ENCODE assay signal across 10 mouse cellular contexts in the genomic region with DNA sequence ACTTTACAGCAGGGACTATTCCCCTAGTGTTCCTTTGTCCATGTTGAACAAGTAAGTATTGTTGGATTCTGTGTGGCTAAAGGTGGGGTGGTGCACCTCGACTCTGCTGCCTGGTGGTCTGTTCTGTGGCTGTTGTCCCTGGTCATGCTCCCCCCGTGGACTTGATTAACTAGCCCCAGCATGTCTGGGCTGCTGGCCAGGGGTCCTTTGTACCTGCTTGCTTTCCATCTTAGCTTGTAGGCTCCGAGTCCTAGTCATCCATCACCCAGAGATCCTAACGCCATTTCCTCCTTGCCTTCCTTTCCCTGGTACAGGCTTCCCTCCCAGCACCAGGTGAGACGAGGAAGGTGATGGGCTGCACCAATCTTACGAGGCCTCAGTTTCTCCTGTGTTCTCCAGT. TPM values are rescaled to one million over a fixed set of nuclear protein-coding genes. Genes with fewer than 3 reads are reported as not detected.
A peak's percentile ranks its signal among the peaks of the same experiment; 100 is the strongest.
DNase-seq lines count a peak whose midpoint lies in the region; ATAC-seq and TF ChIP-seq lines count a peak whose summit lies in the region.
"Had no signal": no experiment of that assay in that cellular context is flagged by ENCODE, and none has a peak within 500 bp of the region (broad histone marks: within the 10 kb centered on the region; RNA-seq: fewer than 3 reads in every experiment).

No protein-coding gene starts in this region.

- peaks cover 15% of the 10 kb centered on the region for H3K4me1 ChIP-seq in forebrain, embryonic 12.5 days
- H3K4me1 ChIP-seq in forebrain, embryonic 11.5 days (replicated peaks; ENCODE audit: control insufficient read depth, insufficient read depth, low read length), result no peaks in the 10 kb centered on the region
- H3K4me1 ChIP-seq in lung, adult 2 months (ENCODE audit: control insufficient read depth, insufficient read depth, low read length), result peaks cover 2% of the 10 kb centered on the region
- H3K4me1 ChIP-seq in intestine, embryonic 15.5 days (replicated peaks), result peaks cover 8% of the 10 kb centered on the region
- peaks cover 34% of the 10 kb centered on the region for H3K4me1 ChIP-seq in neural tube, embryonic 15.5 days

- no peak for TF ChIP-seq POLR2A in lung, adult 2 months (IDR thresholded peaks at IDR 0.05; ENCODE audit: borderline replicate concordance, extremely low read depth, low read depth, low read length)

- ATAC-seq in forebrain, embryonic 12.5 days (ENCODE audit: low FRiP score), result no peak
- ATAC-seq in forebrain, embryonic 11.5 days (replicated peaks; ENCODE audit: low FRiP score), result no peak
- ATAC-seq in intestine, embryonic 15.5 days, result no peak
- no peak for ATAC-seq in neural tube, embryonic 15.5 days (ENCODE audit: low FRiP score)
- ATAC-seq: inflammation-experienced regulatory T-cells, adult 6 months had no signal

- DNase-seq in forebrain, embryonic 11.5 days (ENCODE audit: low spot score), result no peak
- no peak for DNase-seq in lung, adult 2 months
- no peak for DNase-seq in lung, postnatal 10 days
- DNase-seq in right cerebral cortex, postnatal 10 days (ENCODE audit: low spot score in 2 of 2), result no peak
- no peak for DNase-seq in cerebellum, adult 18-20 months

- H3K36me3 ChIP-seq in forebrain, embryonic 12.5 days (replicated peaks), result no peaks in the 10 kb centered on the region
- no peaks in the 10 kb centered on the region for H3K36me3 ChIP-seq in forebrain, embryonic 11.5 days (ENCODE audit: control insufficient read depth, insufficient read depth, low read length)
- no peaks in the 10 kb centered on the region for H3K36me3 ChIP-seq in intestine, embryonic 15.5 days
- no peaks in the 10 kb centered on the region for H3K36me3 ChIP-seq in neural tube, embryonic 15.5 days

- H3K4me3 ChIP-seq in forebrain, embryonic 12.5 days (replicated peaks), result no peak overlapping the region
- no peak overlapping the region for H3K4me3 ChIP-seq in forebrain, embryonic 11.5 days (ENCODE audit: low read depth, low read length)
- H3K4me3 ChIP-seq in lung, adult 2 months (replicated peaks; ENCODE audit: extremely low read depth, low read depth, low read length), result peak overlapping the region; percentile 14
- peak overlapping the region; percentile 67; the same call in 1 of the 2 replicates for H3K4me3 ChIP-seq in intestine, embryonic 15.5 days (replicated peaks)
- peak overlapping the region; percentile 57 for H3K4me3 ChIP-seq in neural tube, embryonic 15.5 days (replicated peaks)

- H3K9me3 ChIP-seq in forebrain, embryonic 12.5 days, result no peaks in the 10 kb centered on the region
- no peaks in the 10 kb centered on the region for H3K9me3 ChIP-seq in forebrain, embryonic 11.5 days (ENCODE audit: control insufficient read depth, low read length)
- H3K9me3 ChIP-seq in intestine, embryonic 15.5 days, result no peaks in the 10 kb centered on the region
- no peaks in the 10 kb centered on the region for H3K9me3 ChIP-seq in neural tube, embryonic 15.5 days (replicated peaks)

- TF ChIP-seq CTCF in lung, adult 2 months (IDR thresholded peaks at IDR 0.05; ENCODE audit: insufficient read depth, low read length), result no peak

- H3K4me2 ChIP-seq in forebrain, embryonic 12.5 days, result 0 out of 2 replicates have a peak overlapping the region, but pooled peaks have one; percentile 96
- H3K4me2 ChIP-seq in forebrain, embryonic 11.5 days (ENCODE audit: low read depth, low read length, severe bottlenecking), result no peak overlapping the region
- H3K4me2 ChIP-seq in intestine, embryonic 15.5 days (replicated peaks), result peak overlapping the region; percentile 98
- H3K4me2 ChIP-seq in neural tube, embryonic 15.5 days, result peak overlapping the region; percentile 75

- H3K9ac ChIP-seq in forebrain, embryonic 12.5 days, result no peak overlapping the region
- H3K9ac ChIP-seq in forebrain, embryonic 11.5 days (ENCODE audit: low read length), result no peak overlapping the region
- H3K9ac ChIP-seq in intestine, embryonic 15.5 days, result no peak overlapping the region
- peak overlapping the region; percentile 61 for H3K9ac ChIP-seq in neural tube, embryonic 15.5 days (replicated peaks)

- H3K27ac ChIP-seq in forebrain, embryonic 12.5 days, result no peak overlapping the region
- H3K27ac ChIP-seq in forebrain, embryonic 11.5 days (ENCODE audit: low read depth, low read length), result no peak overlapping the region
- no peak overlapping the region for H3K27ac ChIP-seq in intestine, embryonic 15.5 days
- no peak overlapping the region for H3K27ac ChIP-seq in neural tube, embryonic 15.5 days (replicated peaks)
- H3K27ac ChIP-seq: macrophage had no signal

- peaks cover 50% of the 10 kb centered on the region for H3K27me3 ChIP-seq in forebrain, embryonic 12.5 days
- peaks cover 14% of the 10 kb centered on the region for H3K27me3 ChIP-seq in forebrain, embryonic 11.5 days (ENCODE audit: control insufficient read depth, insufficient read depth, low read length)
- 0 out of 2 replicates have a peak, but pooled peaks cover 5% of the 10 kb centered on the region for H3K27me3 ChIP-seq in intestine, embryonic 15.5 days (replicated peaks)
- H3K27me3 ChIP-seq in neural tube, embryonic 15.5 days (replicated peaks), result no peaks in the 10 kb centered on the region; the same call in 1 of the 2 replicates

- WGBS in forebrain, embryonic 12.5 days, result 76% methylated on average over 6 of the region's 6 CpGs
- 80% methylated on average over 6 of the region's 6 CpGs for WGBS in forebrain, embryonic 11.5 days
- 53% methylated on average over 6 of the region's 6 CpGs for WGBS in lung, adult 2 months
- 63% methylated on average over 6 of the region's 6 CpGs for WGBS in intestine, embryonic 15.5 days
- WGBS in neural tube, embryonic 15.5 days, result 59% methylated on average over 6 of the region's 6 CpGs

RNA-seq across cellular contexts. Expression of gene Fam174b, which starts 1.7 kb away (rescaled TPM):
- 23.4 and 26.7 TPM in 2 replicates for polyA plus RNA-seq in forebrain, embryonic 12.5 days (2016; fragmentation: Nextera tagmentation; extraction: Ambion mirVana)
- polyA plus RNA-seq in forebrain, embryonic 11.5 days (2014; fragmentation: Nextera tagmentation; extraction: Ambion mirVana), result 19.7 and 20.3 TPM in 2 replicates
- polyA plus RNA-seq in lung, adult 2 months (2012; rRNA removed), result 135 and 156 TPM in 2 replicates
- 30.4 and 37.8 TPM in 2 replicates for polyA plus RNA-seq in intestine, embryonic 15.5 days (2015; fragmentation: Nextera tagmentation; extraction: Ambion mirVana)
- polyA plus RNA-seq in neural tube, embryonic 15.5 days (2015; fragmentation: Nextera tagmentation; extraction: Ambion mirVana), result 37.0 and 37.6 TPM in 2 replicates

Comparison
In these comparisons a context has a peak if more than half of its experiments do, and no peak if none do; other contexts are left out.
1. H3K4me3 ChIP-seq: peak in lung, adult 2 months (single experiment), intestine, embryonic 15.5 days (single experiment) and neural tube, embryonic 15.5 days (single experiment); none in forebrain, embryonic 12.5 days (single experiment) and forebrain, embryonic 11.5 days (single experiment).